Mouse (Mus musculus): ENCODE results near the gene Tigit. TPM values are rescaled to one million over a fixed set of nuclear protein-coding genes. Genes with fewer than 3 reads are reported as not detected.

Tigit gene
- polyA plus RNA-seq, 1 experiment from 2014 or later = not detected

DNA sequence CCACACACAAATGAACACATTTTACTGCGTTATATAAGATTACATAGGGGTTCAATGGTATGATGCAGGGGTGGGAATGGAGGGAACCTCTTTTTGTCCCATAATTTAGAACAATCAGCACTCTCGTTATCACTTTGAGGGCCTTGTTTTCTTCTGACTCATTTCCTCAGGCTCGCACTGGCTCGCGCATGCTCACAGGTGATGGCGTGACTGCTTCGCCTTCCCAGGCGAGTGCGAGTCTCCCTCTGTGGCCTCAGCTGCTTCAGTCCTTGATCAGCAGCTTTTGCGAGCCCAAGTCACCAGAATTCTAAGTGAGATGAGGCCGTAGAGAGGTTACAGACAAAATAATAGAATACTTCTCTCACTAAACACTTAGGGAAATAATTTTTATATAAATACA lies 30.2 kb upstream of the Tigit start:
- DNase-seq (ENCODE audit: low spot score) (no peak), ATAC-seq (replicated peaks; ENCODE audit: low FRiP score, low read depth) (no peak)
- H3K4me3 ChIP-seq (replicated peaks; ENCODE audit: low read depth, low read length) = no peak overlapping the region
- no peak overlapping the region for H3K9ac ChIP-seq (ENCODE audit: low read depth, low read length)
- H3K4me1 ChIP-seq (replicated peaks; ENCODE audit: insufficient read depth, low read length) = no peaks in the 10 kb centered on the region
- no peaks in the 10 kb centered on the region for H3K9me3 ChIP-seq (replicated peaks; ENCODE audit: low read length)
- H3K4me2 ChIP-seq (ENCODE audit: low read length) = no peak overlapping the region
- 92% methylated on average over 11 of the region's 11 CpGs for WGBS
- TF ChIP-seq CTCF (IDR thresholded peaks at IDR 0.05; ENCODE audit: low read depth) = no peak
- H3K27ac ChIP-seq = no peak overlapping the region
- H3K36me3 ChIP-seq (ENCODE audit: insufficient read depth, low read length) = no peaks in the 10 kb centered on the region
- no peaks in the 10 kb centered on the region for H3K27me3 ChIP-seq (ENCODE audit: insufficient read depth, low read length)

DNA sequence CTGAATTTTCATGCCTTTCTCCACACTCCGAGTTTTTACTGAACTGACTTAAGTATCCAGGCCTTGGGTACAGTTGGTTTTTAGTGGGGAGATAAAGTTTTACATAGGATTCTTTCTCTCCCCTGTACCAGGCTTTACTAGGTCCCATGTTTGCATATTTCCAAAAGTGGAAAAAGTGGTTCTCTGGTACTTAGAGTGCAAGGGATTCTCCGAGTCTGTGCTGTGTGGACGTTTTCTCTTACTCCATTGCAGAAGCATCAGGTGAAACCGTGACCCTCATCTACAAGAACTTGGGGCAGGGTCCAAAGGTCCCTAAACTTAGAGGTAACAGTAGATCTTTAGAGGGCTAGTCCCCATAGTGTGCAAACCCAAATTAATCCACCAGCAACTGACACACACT lies 28.7 kb upstream of the Tigit start:
- no peaks in the 10 kb centered on the region for H3K9me3 ChIP-seq (replicated peaks; ENCODE audit: low read length)
- no peaks in the 10 kb centered on the region for H3K36me3 ChIP-seq (ENCODE audit: insufficient read depth, low read length)
- H3K4me3 ChIP-seq (replicated peaks; ENCODE audit: low read depth, low read length) = no peak overlapping the region
- H3K9ac ChIP-seq (ENCODE audit: low read depth, low read length) = no peak overlapping the region
- ATAC-seq (replicated peaks; ENCODE audit: low FRiP score, low read depth) (no peak), DNase-seq (ENCODE audit: low spot score) (no peak)
- H3K27ac ChIP-seq = no peak overlapping the region
- H3K27me3 ChIP-seq (ENCODE audit: insufficient read depth, low read length) = no peaks in the 10 kb centered on the region
- 77% methylated on average over 4 of the region's 4 CpGs for WGBS
- no peaks in the 10 kb centered on the region for H3K4me1 ChIP-seq (replicated peaks; ENCODE audit: insufficient read depth, low read length)
- no peak overlapping the region for H3K4me2 ChIP-seq (ENCODE audit: low read length)
- TF ChIP-seq CTCF (IDR thresholded peaks at IDR 0.05; ENCODE audit: low read depth) = no peak

DNA sequence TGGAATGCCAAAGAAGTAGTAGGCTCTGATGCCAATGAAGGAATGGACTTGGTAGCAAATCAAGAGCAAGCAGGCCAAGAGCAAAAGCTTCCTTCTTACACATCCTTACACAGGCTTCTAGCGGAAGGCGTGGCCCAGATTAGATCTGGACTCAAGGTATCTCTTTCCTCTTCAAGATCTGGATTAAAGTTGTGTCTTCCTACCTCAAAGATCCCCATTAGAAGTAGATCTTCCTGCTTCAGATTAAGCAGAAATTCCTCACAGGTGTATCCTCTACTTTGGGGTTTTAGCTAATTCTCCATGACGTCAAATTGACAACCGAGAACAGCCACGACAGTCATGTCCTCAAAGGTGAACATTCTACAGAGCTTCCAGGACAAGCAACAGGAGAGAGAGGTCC lies 27.8 kb upstream of the Tigit start:
- Histone ChIP-seq H3K27ac (no peak overlapping the region), H3K4me2 (ENCODE audit: low read length) (no peak overlapping the region), H3K36me3 (ENCODE audit: insufficient read depth, low read length) (no peaks in the 10 kb centered on the region), H3K9ac (ENCODE audit: low read depth, low read length) (no peak overlapping the region), H3K9me3 (replicated peaks; ENCODE audit: low read length) (no peaks in the 10 kb centered on the region), H3K27me3 (ENCODE audit: insufficient read depth, low read length) (no peaks in the 10 kb centered on the region), H3K4me3 (replicated peaks; ENCODE audit: low read depth, low read length) (no peak overlapping the region), H3K4me1 (replicated peaks; ENCODE audit: insufficient read depth, low read length) (no peaks in the 10 kb centered on the region)
- WGBS = 96% methylated on average over 5 of the region's 5 CpGs
- no peak for TF ChIP-seq CTCF (IDR thresholded peaks at IDR 0.05; ENCODE audit: low read depth)
- ATAC-seq (replicated peaks; ENCODE audit: low FRiP score, low read depth) (no peak), DNase-seq (ENCODE audit: low spot score) (no peak)

DNA sequence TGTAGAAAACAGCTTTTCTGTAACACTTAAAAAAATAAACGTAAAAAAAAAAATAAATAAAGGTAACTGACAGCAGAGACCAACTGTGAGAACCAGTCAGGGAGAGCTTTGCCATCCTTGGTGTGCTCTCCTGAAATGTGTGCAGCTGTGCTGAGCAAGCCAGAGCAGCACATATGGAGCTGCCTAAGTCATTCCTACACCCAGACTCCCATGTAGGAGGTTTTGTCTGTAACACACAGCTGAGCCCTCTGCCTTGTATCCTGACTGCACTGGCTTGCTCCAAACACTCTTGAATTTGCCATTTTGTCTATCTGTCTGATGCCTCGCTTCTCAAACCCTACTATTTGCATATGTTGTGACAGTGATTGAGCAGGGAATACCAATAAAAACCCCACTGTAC lies 27.0 kb upstream of the Tigit start:
- WGBS = 79% methylated on average over 2 of the region's 2 CpGs
- Histone ChIP-seq H3K9me3 (replicated peaks; ENCODE audit: low read length) (no peaks in the 10 kb centered on the region), H3K9ac (ENCODE audit: low read depth, low read length) (no peak overlapping the region), H3K4me2 (ENCODE audit: low read length) (no peak overlapping the region), H3K27me3 (ENCODE audit: insufficient read depth, low read length) (no peaks in the 10 kb centered on the region), H3K4me1 (replicated peaks; ENCODE audit: insufficient read depth, low read length) (no peaks in the 10 kb centered on the region), H3K27ac (no peak overlapping the region), H3K36me3 (ENCODE audit: insufficient read depth, low read length) (no peaks in the 10 kb centered on the region), H3K4me3 (replicated peaks; ENCODE audit: low read depth, low read length) (no peak overlapping the region)
- no peak for TF ChIP-seq CTCF (IDR thresholded peaks at IDR 0.05; ENCODE audit: low read depth)
- DNase-seq (ENCODE audit: low spot score) (no peak), ATAC-seq (replicated peaks; ENCODE audit: low FRiP score, low read depth) (no peak)

DNA sequence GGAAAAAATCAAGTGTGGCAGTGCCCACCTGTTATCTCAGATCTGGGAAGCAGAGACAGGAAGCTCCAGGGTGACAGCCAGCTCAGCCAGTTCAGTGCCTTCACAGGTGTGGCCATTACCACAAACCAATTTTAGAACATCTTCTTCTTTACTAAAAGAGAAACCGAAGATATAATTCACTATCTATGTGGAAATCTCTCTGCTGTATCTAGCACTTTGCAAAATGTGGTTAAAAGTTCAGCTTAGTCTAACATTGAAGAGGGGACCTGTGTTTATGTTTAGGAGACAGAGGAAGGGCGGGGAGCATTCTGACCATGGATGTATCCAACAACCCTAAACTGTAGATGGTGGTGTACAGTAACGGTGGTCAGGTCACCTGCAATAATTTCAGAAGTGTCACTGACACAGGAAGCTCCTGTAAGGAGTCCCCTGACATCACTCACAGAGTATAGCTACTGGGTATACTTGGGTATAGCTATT lies 26.3 kb upstream of the Tigit start:
- ATAC-seq (replicated peaks; ENCODE audit: low FRiP score, low read depth) (no peak), DNase-seq (ENCODE audit: low spot score) (no peak)
- no peaks in the 10 kb centered on the region for H3K4me1 ChIP-seq (replicated peaks; ENCODE audit: insufficient read depth, low read length)
- no peak overlapping the region for H3K4me2 ChIP-seq (ENCODE audit: low read length)
- WGBS = 77% methylated on average over 3 of the region's 3 CpGs
- no peak overlapping the region for H3K4me3 ChIP-seq (replicated peaks; ENCODE audit: low read depth, low read length)
- H3K27ac ChIP-seq = no peak overlapping the region
- no peaks in the 10 kb centered on the region for H3K9me3 ChIP-seq (replicated peaks; ENCODE audit: low read length)
- H3K27me3 ChIP-seq (ENCODE audit: insufficient read depth, low read length) = no peaks in the 10 kb centered on the region
- no peak for TF ChIP-seq CTCF (IDR thresholded peaks at IDR 0.05; ENCODE audit: low read depth)
- no peak overlapping the region for H3K9ac ChIP-seq (ENCODE audit: low read depth, low read length)
- H3K36me3 ChIP-seq (ENCODE audit: insufficient read depth, low read length) = no peaks in the 10 kb centered on the region

DNA sequence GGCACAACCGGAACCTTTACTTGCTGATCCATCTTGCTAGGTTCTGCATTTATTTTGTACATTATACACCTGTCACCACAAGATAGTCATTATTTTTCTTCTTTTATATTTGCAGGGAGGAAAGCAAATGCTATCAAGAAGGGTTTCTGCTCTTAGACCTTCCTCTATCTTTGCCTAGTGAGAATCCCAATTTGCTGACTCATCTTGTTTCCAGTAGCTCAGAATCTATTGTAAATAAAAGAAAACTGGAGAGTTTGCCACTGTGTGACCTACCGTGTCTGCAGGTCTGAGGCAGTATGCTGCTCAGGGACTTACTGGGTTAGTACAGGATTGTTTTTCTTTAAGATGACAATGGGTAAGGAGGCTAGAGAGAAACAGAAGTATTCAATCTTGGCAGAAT lies 24.0 kb upstream of the Tigit start:
- Histone ChIP-seq H3K4me1 (replicated peaks; ENCODE audit: insufficient read depth, low read length) (no peaks in the 10 kb centered on the region), H3K9ac (ENCODE audit: low read depth, low read length) (no peak overlapping the region), H3K4me3 (replicated peaks; ENCODE audit: low read depth, low read length) (no peak overlapping the region), H3K9me3 (replicated peaks; ENCODE audit: low read length) (no peaks in the 10 kb centered on the region), H3K4me2 (ENCODE audit: low read length) (no peak overlapping the region), H3K36me3 (ENCODE audit: insufficient read depth, low read length) (no peaks in the 10 kb centered on the region), H3K27ac (no peak overlapping the region), H3K27me3 (ENCODE audit: insufficient read depth, low read length) (no peaks in the 10 kb centered on the region)
- TF ChIP-seq CTCF (IDR thresholded peaks at IDR 0.05; ENCODE audit: low read depth) = no peak
- WGBS = 77% methylated on average over 2 of the region's 2 CpGs
- no peak for DNase-seq (ENCODE audit: low spot score)
- ATAC-seq (replicated peaks; ENCODE audit: low FRiP score, low read depth) = no peak

DNA sequence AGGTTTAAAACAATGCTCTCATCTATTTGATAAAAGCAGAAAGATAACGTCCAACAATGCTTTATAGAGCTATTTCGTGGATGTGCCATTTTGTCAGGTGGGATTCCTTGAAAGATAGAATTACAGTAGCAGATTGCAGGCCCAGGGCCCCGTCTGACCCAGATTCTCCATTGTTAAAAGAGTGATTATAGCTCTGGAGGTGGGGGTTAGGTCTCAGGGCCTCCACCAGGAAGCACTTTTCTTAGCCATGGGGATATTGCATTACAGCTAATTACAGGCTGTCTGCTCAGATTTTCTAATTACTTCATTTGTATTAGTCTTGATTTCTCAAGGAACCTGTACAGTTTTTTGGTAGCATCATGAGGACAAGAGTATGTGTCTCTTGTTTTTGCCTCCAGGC lies 10.5 kb upstream of the Tigit start:
- no peaks in the 10 kb centered on the region for H3K27me3 ChIP-seq (ENCODE audit: insufficient read depth, low read length)
- H3K4me2 ChIP-seq (ENCODE audit: low read length) = no peak overlapping the region
- DNase-seq (ENCODE audit: low spot score) (no peak), ATAC-seq (replicated peaks; ENCODE audit: low FRiP score, low read depth) (no peak)
- 58% methylated on average over 3 of the region's 3 CpGs for WGBS
- no peak for TF ChIP-seq CTCF (IDR thresholded peaks at IDR 0.05; ENCODE audit: low read depth)
- H3K4me1 ChIP-seq (replicated peaks; ENCODE audit: insufficient read depth, low read length) = no peaks in the 10 kb centered on the region
- no peaks in the 10 kb centered on the region for H3K36me3 ChIP-seq (ENCODE audit: insufficient read depth, low read length)
- H3K9ac ChIP-seq (ENCODE audit: low read depth, low read length) = no peak overlapping the region
- no peak overlapping the region for H3K4me3 ChIP-seq (replicated peaks; ENCODE audit: low read depth, low read length)
- H3K9me3 ChIP-seq (replicated peaks; ENCODE audit: low read length) = no peaks in the 10 kb centered on the region
- H3K27ac ChIP-seq = no peak overlapping the region

Measured in kidney, postnatal 0 days (tissue).